Mouse (Mus musculus): ENCODE results near the gene Ube2h. TPM values are rescaled to one million over a fixed set of nuclear protein-coding genes. Genes with fewer than 3 reads are reported as not detected.

The Ube2h gene
- polyA plus RNA-seq, 1 experiment from 2014 or later, result 56.9 TPM

- Histone ChIP-seq H3K27ac (no peak overlapping the region), H3K36me3 (replicated peaks) (peaks cover 31% of the 10 kb centered on the region), H3K9me3 (no peaks in the 10 kb centered on the region), H3K4me3 (replicated peaks) (no peak overlapping the region), H3K27me3 (no peaks in the 10 kb centered on the region), H3K4me1 (no peaks in the 10 kb centered on the region), H3K9ac (no peak overlapping the region), H3K4me2 (no peak overlapping the region)
- ATAC-seq (ENCODE audit: low FRiP score), result no peak
- WGBS, result 88% methylated on average over 2 of the region's 2 CpGs
Observed at GRCm38 (mm10) chr6:30292579-30292978, 11.8 kb downstream of the Ube2h start.

- 94% methylated on average over 6 of the region's 6 CpGs for WGBS
- Histone ChIP-seq H3K4me3 (replicated peaks) (no peak overlapping the region), H3K4me2 (no peak overlapping the region), H3K9me3 (no peaks in the 10 kb centered on the region), H3K36me3 (replicated peaks) (peaks cover 42% of the 10 kb centered on the region), H3K9ac (no peak overlapping the region), H3K4me1 (no peaks in the 10 kb centered on the region), H3K27ac (no peak overlapping the region), H3K27me3 (no peaks in the 10 kb centered on the region)
- no peak for ATAC-seq (ENCODE audit: low FRiP score)
Observed at GRCm38 (mm10) chr6:30287958-30288357, 16.4 kb downstream of the Ube2h start.

- Histone ChIP-seq H3K4me1 (no peaks in the 10 kb centered on the region), H3K4me2 (no peak overlapping the region), H3K27ac (no peak overlapping the region), H3K4me3 (replicated peaks) (no peak overlapping the region), H3K36me3 (replicated peaks) (peaks cover 41% of the 10 kb centered on the region), H3K27me3 (no peaks in the 10 kb centered on the region), H3K9me3 (no peaks in the 10 kb centered on the region), H3K9ac (no peak overlapping the region)
- ATAC-seq (ENCODE audit: low FRiP score), result no peak
Observed at GRCm38 (mm10) chr6:30286642-30287041, 17.7 kb downstream of the Ube2h start.

GRCm38 (mm10) chr6:30284177-30284576 lies 20.2 kb downstream of the Ube2h start:
- Histone ChIP-seq H3K27ac (no peak overlapping the region), H3K4me2 (no peak overlapping the region), H3K9ac (no peak overlapping the region), H3K4me1 (no peaks in the 10 kb centered on the region), H3K27me3 (no peaks in the 10 kb centered on the region), H3K36me3 (replicated peaks) (peaks cover 39% of the 10 kb centered on the region), H3K9me3 (no peaks in the 10 kb centered on the region), H3K4me3 (replicated peaks) (no peak overlapping the region)
- ATAC-seq (ENCODE audit: low FRiP score), result no peak

GRCm38 (mm10) chr6:30282361-30282760 lies 22.0 kb downstream of the Ube2h start:
- no peak for ATAC-seq (ENCODE audit: low FRiP score)
- Histone ChIP-seq H3K9me3 (no peaks in the 10 kb centered on the region), H3K27me3 (no peaks in the 10 kb centered on the region), H3K9ac (no peak overlapping the region), H3K27ac (no peak overlapping the region), H3K36me3 (replicated peaks) (peaks cover 36% of the 10 kb centered on the region), H3K4me3 (replicated peaks) (no peak overlapping the region), H3K4me2 (no peak overlapping the region), H3K4me1 (no peaks in the 10 kb centered on the region)
- 95% methylated on average over 2 of the region's 2 CpGs for WGBS

GRCm38 (mm10) chr6:30278374-30278773 lies 26.0 kb downstream of the Ube2h start:
- Histone ChIP-seq H3K9ac (no peak overlapping the region), H3K4me2 (no peak overlapping the region), H3K9me3 (no peaks in the 10 kb centered on the region), H3K27me3 (no peaks in the 10 kb centered on the region), H3K27ac (no peak overlapping the region), H3K4me3 (replicated peaks) (no peak overlapping the region), H3K36me3 (replicated peaks) (peaks cover 24% of the 10 kb centered on the region), H3K4me1 (peaks cover 5% of the 10 kb centered on the region)
- no peak for ATAC-seq (ENCODE audit: low FRiP score)
- 58% methylated on average over 1 of the region's 1 CpGs for WGBS

- 95% methylated on average over 7 of the region's 7 CpGs for WGBS
- Histone ChIP-seq H3K9me3 (no peaks in the 10 kb centered on the region), H3K27me3 (no peaks in the 10 kb centered on the region), H3K27ac (no peak overlapping the region), H3K4me1 (peaks cover 18% of the 10 kb centered on the region), H3K4me2 (no peak overlapping the region), H3K4me3 (replicated peaks) (no peak overlapping the region), H3K36me3 (replicated peaks) (peaks cover 21% of the 10 kb centered on the region), H3K9ac (no peak overlapping the region)
- no peak for ATAC-seq (ENCODE audit: low FRiP score)
Observed at GRCm38 (mm10) chr6:30276882-30277281, 27.5 kb downstream of the Ube2h start.

- no peaks in the 10 kb centered on the region for H3K27me3 ChIP-seq
- no peak overlapping the region for H3K4me3 ChIP-seq (replicated peaks)
- peaks cover 21% of the 10 kb centered on the region for H3K36me3 ChIP-seq (replicated peaks)
- H3K9ac ChIP-seq, result no peak overlapping the region
- H3K4me2 ChIP-seq, result no peak overlapping the region
- no peaks in the 10 kb centered on the region for H3K9me3 ChIP-seq
- no peak for ATAC-seq (ENCODE audit: low FRiP score)
- H3K4me1 ChIP-seq, result peaks cover 21% of the 10 kb centered on the region
- H3K27ac ChIP-seq, result no peak overlapping the region
- WGBS, result 81% methylated on average over 3 of the region's 3 CpGs
Observed at GRCm38 (mm10) chr6:30276375-30276774, 28.0 kb downstream of the Ube2h start.

GRCm38 (mm10) chr6:30275159-30275847 lies 29.0 kb downstream of the Ube2h start:
- Histone ChIP-seq H3K36me3 (replicated peaks) (peaks cover 27% of the 10 kb centered on the region), H3K4me1 (peaks cover 21% of the 10 kb centered on the region), H3K27me3 (no peaks in the 10 kb centered on the region), H3K27ac (no peak overlapping the region), H3K4me2 (no peak overlapping the region), H3K9ac (no peak overlapping the region), H3K4me3 (replicated peaks) (no peak overlapping the region), H3K9me3 (no peaks in the 10 kb centered on the region)
- no peak for ATAC-seq (ENCODE audit: low FRiP score)
- 80% methylated on average over 5 of the region's 5 CpGs for WGBS

GRCm38 (mm10) chr6:30272911-30273310 lies 31.4 kb downstream of the Ube2h start:
- Histone ChIP-seq H3K27me3 (no peaks in the 10 kb centered on the region), H3K9me3 (no peaks in the 10 kb centered on the region), H3K4me2 (peak overlapping the region; percentile 6; the same call in 1 of the 2 replicates), H3K4me3 (replicated peaks) (no peak overlapping the region), H3K36me3 (replicated peaks) (peaks cover 23% of the 10 kb centered on the region), H3K27ac (peak overlapping the region; percentile 54; the same call in 1 of the 2 replicates), H3K9ac (no peak overlapping the region), H3K4me1 (peaks cover 21% of the 10 kb centered on the region)
- ATAC-seq (ENCODE audit: low FRiP score), result 0 out of 2 replicates have a peak, but pooled peaks have one; percentile 33
- WGBS, result 25% methylated on average over 3 of the region's 3 CpGs

- peaks cover 26% of the 10 kb centered on the region for H3K36me3 ChIP-seq (replicated peaks)
- 0 out of 2 replicates have a peak overlapping the region, but pooled peaks have one; percentile 54 for H3K27ac ChIP-seq
- no peak for ATAC-seq (ENCODE audit: low FRiP score)
Observed at GRCm38 (mm10) chr6:30272338-30272905, 31.9 kb downstream of the Ube2h start.

GRCm38 (mm10) chr6:30269846-30270245 lies 34.5 kb downstream of the Ube2h start:
- H3K27me3 ChIP-seq, result no peaks in the 10 kb centered on the region
- H3K9ac ChIP-seq, result no peak overlapping the region
- ATAC-seq (ENCODE audit: low FRiP score), result no peak
- 82% methylated on average over 5 of the region's 5 CpGs for WGBS
- H3K9me3 ChIP-seq, result no peaks in the 10 kb centered on the region
- H3K27ac ChIP-seq, result no peak overlapping the region
- no peak overlapping the region for H3K4me2 ChIP-seq
- H3K36me3 ChIP-seq (replicated peaks), result peaks cover 27% of the 10 kb centered on the region
- H3K4me1 ChIP-seq, result peaks cover 21% of the 10 kb centered on the region
- no peak overlapping the region for H3K4me3 ChIP-seq (replicated peaks)

More at GRCm38 (mm10) chr6:30272338-30272905, 31.9 kb downstream of the Ube2h start:
- Histone ChIP-seq H3K9me3 (no peaks in the 10 kb centered on the region), H3K4me2 (no peak overlapping the region), H3K27me3 (no peaks in the 10 kb centered on the region), H3K4me3 (replicated peaks) (no peak overlapping the region), H3K9ac (no peak overlapping the region), H3K4me1 (peaks cover 21% of the 10 kb centered on the region)
- WGBS, result 25% methylated on average over 11 of the region's 11 CpGs

GRCm38 (mm10) chr6:30267486-30267885 lies 36.9 kb downstream of the Ube2h start:
- Histone ChIP-seq H3K27me3 (no peaks in the 10 kb centered on the region), H3K4me2 (no peak overlapping the region), H3K9me3 (no peaks in the 10 kb centered on the region), H3K4me1 (peaks cover 7% of the 10 kb centered on the region), H3K4me3 (replicated peaks) (no peak overlapping the region), H3K9ac (no peak overlapping the region), H3K36me3 (replicated peaks) (peaks cover 24% of the 10 kb centered on the region), H3K27ac (no peak overlapping the region)
- WGBS, result 91% methylated on average over 7 of the region's 7 CpGs
- no peak for ATAC-seq (ENCODE audit: low FRiP score)
